Mouse (Mus musculus) liver, embryonic 14.5 days (tissue): ENCODE data around the gene Lrp5. TPM values are rescaled to one million over a fixed set of nuclear protein-coding genes. Genes with fewer than 3 reads are reported as not detected.
A peak's percentile ranks its signal among the peaks of the same experiment; 100 is the strongest.

Experiments used
- ATAC-seq: fragments of 200-750 bp; cut with Nextera tagmentation; 2 replicates; pipeline ENCODE4 v1.8.0; 2017; ENCODE audit warnings: moderate number of reproducible peaks, mild to moderate bottlenecking, moderate library complexity; ENCODE audit not compliant: insufficient read depth
- DNase-seq, 3 experiments: peaks; one replicate each; pipeline ENCODE4 v3.0.0-alpha.2; 2012 to 2013; ENCODE audit warnings: low read depth in 3 of 3, low spot score in 3 of 3
- H3K27ac ChIP-seq: fragments of 300-500 bp; sonication (generic); 2 replicates; pipeline ENCODE4 v1.5.1; 2014; ENCODE audit warnings: moderate library complexity, mild to moderate bottlenecking, control low read depth, inconsistent platforms
- H3K27me3 ChIP-seq: fragments of 300-500 bp; sonication (generic); 2 replicates; pipeline ENCODE4 v1.6.1; 2014; ENCODE audit warnings: mild to moderate bottlenecking, low read length, moderate library complexity; ENCODE audit not compliant: control insufficient read depth, insufficient read depth
- H3K36me3 ChIP-seq: fragments of 300-500 bp; sonication (generic); replicated peaks from 2 replicates; pipeline ENCODE4 v1.6.1; 2014; ENCODE audit warnings: low read depth; ENCODE audit not compliant: control insufficient read depth, insufficient read depth
- H3K4me1 ChIP-seq, 2 experiments: fragments of 200-500 bp in 1 of 2; fragments of 300-500 bp in 1 of 2; sonication (generic) in 1 of 2; replicated peaks; 2 replicates each; pipeline ENCODE4 v1.6.1; 2012 to 2014; ENCODE audit warnings: antibody characterized with exemption in 1 of 2, inconsistent platforms in 1 of 2, low read length in 1 of 2; ENCODE audit not compliant: control insufficient read depth in 2 of 2, insufficient read depth in 2 of 2
- H3K4me2 ChIP-seq: fragments of 300-500 bp; sonication (generic); 2 replicates; pipeline ENCODE4 v1.6.1; 2014; ENCODE audit warnings: low read depth, mild to moderate bottlenecking, control low read depth, moderate library complexity
- H3K4me3 ChIP-seq, 2 experiments: fragments of 200-500 bp in 1 of 2; fragments of 300-500 bp in 1 of 2; sonication (generic) in 1 of 2; 2 replicates each; pipeline ENCODE4 v1.5.1; 2012 to 2014; ENCODE audit warnings: low read depth in 2 of 2, low read length in 2 of 2, mild to moderate bottlenecking in 2 of 2, control low read depth in 1 of 2, inconsistent platforms in 1 of 2, moderate library complexity in 1 of 2; ENCODE audit not compliant: insufficient read depth in 1 of 2
- H3K9ac ChIP-seq: fragments of 300-500 bp; sonication (generic); replicated peaks from 2 replicates; pipeline ENCODE4 v1.6.1; 2014; ENCODE audit warnings: mild to moderate bottlenecking, control low read depth, moderate library complexity
- H3K9me3 ChIP-seq: fragments of 300-500 bp; sonication (generic); 2 replicates; pipeline ENCODE4 v1.6.1; 2016; ENCODE audit warnings: low read length, mixed read lengths; ENCODE audit not compliant: control insufficient read depth
- CTCF ChIP-seq: IDR thresholded peaks from 2 replicates; pipeline ENCODE4 v1.5.1; 2016; ENCODE audit warnings: antibody characterized with exemption, low read depth, control low read depth
- EP300 ChIP-seq: IDR thresholded peaks from 2 replicates; pipeline ENCODE4 v1.6.1; 2016; ENCODE audit warnings: antibody characterized with exemption, low read depth
- WGBS: fragments of 180-500 bp; shearing (Covaris S2); extraction: QIAGEN DNeasy Blood & Tissue Kit; methylation state at CpG from one replicate; pipeline ENCODE4 v1.1.7; 2014; ENCODE audit not compliant: insufficient replicate concordance; 5-methylcytosine and 5-hydroxymethylcytosine counted together
- polyA plus RNA-seq, 2 experiments: library from polyadenylated mRNA; depleted of rRNA in 1 of 2; stranded (reverse) in 1 of 2; unstranded in 1 of 2; fragments of >200 nt; fragmentation: Nextera tagmentation in 1 of 2; extraction: Ambion mirVana in 1 of 2; gene quantifications; 2 replicates each; pipeline versions ENCODE4 v1.2.1 to v1.2.3; 2012 to 2014

Gene Lrp5
- polyA plus RNA-seq, 2 experiments, result 2.3 to 6.8 TPM

GRCm38 (mm10) chr19:3610886-3611285 lies 75.5 kb downstream of the Lrp5 start:
- H3K4me3 ChIP-seq, result no peak overlapping the region
- ATAC-seq (no peak), DNase-seq (no peak)
- H3K9me3 ChIP-seq, result no peaks in the 10 kb centered on the region
- H3K9ac ChIP-seq, result no peak overlapping the region
- H3K27me3 ChIP-seq, result no peaks in the 10 kb centered on the region
- H3K36me3 ChIP-seq, result no peaks in the 10 kb centered on the region; the same call in 1 of the 2 replicates
- WGBS, result 97% methylated on average over 2 of the region's 2 CpGs
- no peak overlapping the region for H3K4me2 ChIP-seq
- H3K27ac ChIP-seq, result no peak overlapping the region
- no peaks in the 10 kb centered on the region for H3K4me1 ChIP-seq
- no peak for TF ChIP-seq EP300
- no peak for TF ChIP-seq CTCF

GRCm38 (mm10) chr19:3609826-3610225 lies 76.5 kb downstream of the Lrp5 start:
- no peaks in the 10 kb centered on the region for H3K27me3 ChIP-seq
- no peak overlapping the region for H3K4me3 ChIP-seq
- 80% methylated on average over 10 of the region's 10 CpGs for WGBS
- no peak overlapping the region for H3K4me2 ChIP-seq
- no peaks in the 10 kb centered on the region for H3K9me3 ChIP-seq
- TF ChIP-seq CTCF, result no peak
- TF ChIP-seq EP300, result no peak
- no peaks in the 10 kb centered on the region for H3K4me1 ChIP-seq
- H3K9ac ChIP-seq, result no peak overlapping the region
- ATAC-seq (no peak), DNase-seq (no peak)
- H3K27ac ChIP-seq, result no peak overlapping the region
- no peaks in the 10 kb centered on the region; the same call in 1 of the 2 replicates for H3K36me3 ChIP-seq

GRCm38 (mm10) chr19:3594316-3594715 lies 92.0 kb downstream of the Lrp5 start:
- no peak for ATAC-seq
- H3K36me3 ChIP-seq, result no peaks in the 10 kb centered on the region
- no peak for TF ChIP-seq CTCF
- TF ChIP-seq EP300, result no peak

GRCm38 (mm10) chr19:3593379-3594055 lies 92.8 kb downstream of the Lrp5 start:
- Histone ChIP-seq H3K9me3 (no peaks in the 10 kb centered on the region), H3K4me3 (no peak overlapping the region), H3K9ac (no peak overlapping the region), H3K4me2 (no peak overlapping the region), H3K27me3 (no peaks in the 10 kb centered on the region), H3K27ac (no peak overlapping the region), H3K4me1 (peaks cover 8 to 17% of the 10 kb centered on the region in 2 experiments), H3K36me3 (no peaks in the 10 kb centered on the region)
- no peak for ATAC-seq
- TF ChIP-seq EP300 (no peak), CTCF (no peak)
- WGBS, result 68% methylated on average over 7 of the region's 7 CpGs
- DNase-seq, result no peak

More at GRCm38 (mm10) chr19:3594316-3594715, 92.0 kb downstream of the Lrp5 start:
- Histone ChIP-seq H3K4me2 (no peak overlapping the region), H3K27me3 (no peaks in the 10 kb centered on the region), H3K9me3 (no peaks in the 10 kb centered on the region), H3K4me1 (peaks cover 6 to 12% of the 10 kb centered on the region in 2 experiments), H3K4me3 (no peak overlapping the region), H3K9ac (no peak overlapping the region), H3K27ac (no peak overlapping the region)
- DNase-seq, result no peak
- 76% methylated on average over 5 of the region's 5 CpGs for WGBS

- ATAC-seq, result peak; percentile 54
- Histone ChIP-seq H3K4me3 (no peak overlapping the region), H3K4me2 (no peak overlapping the region), H3K36me3 (no peaks in the 10 kb centered on the region), H3K4me1 (peaks cover 8 to 17% of the 10 kb centered on the region in 2 experiments), H3K9me3 (no peaks in the 10 kb centered on the region), H3K27ac (peak overlapping the region; percentile 40), H3K27me3 (no peaks in the 10 kb centered on the region), H3K9ac (peak overlapping the region; percentile 31; the same call in 1 of the 2 replicates)
- TF ChIP-seq EP300 (no peak), CTCF (no peak)
- 21% methylated on average over 4 of the region's 4 CpGs for WGBS
- no peak for DNase-seq
Observed at GRCm38 (mm10) chr19:3589968-3590367, 96.4 kb downstream of the Lrp5 start.
